Mouse (Mus musculus): Measurements from ENCODE around the gene Gm20479.

Gm20479 gene

DNA sequence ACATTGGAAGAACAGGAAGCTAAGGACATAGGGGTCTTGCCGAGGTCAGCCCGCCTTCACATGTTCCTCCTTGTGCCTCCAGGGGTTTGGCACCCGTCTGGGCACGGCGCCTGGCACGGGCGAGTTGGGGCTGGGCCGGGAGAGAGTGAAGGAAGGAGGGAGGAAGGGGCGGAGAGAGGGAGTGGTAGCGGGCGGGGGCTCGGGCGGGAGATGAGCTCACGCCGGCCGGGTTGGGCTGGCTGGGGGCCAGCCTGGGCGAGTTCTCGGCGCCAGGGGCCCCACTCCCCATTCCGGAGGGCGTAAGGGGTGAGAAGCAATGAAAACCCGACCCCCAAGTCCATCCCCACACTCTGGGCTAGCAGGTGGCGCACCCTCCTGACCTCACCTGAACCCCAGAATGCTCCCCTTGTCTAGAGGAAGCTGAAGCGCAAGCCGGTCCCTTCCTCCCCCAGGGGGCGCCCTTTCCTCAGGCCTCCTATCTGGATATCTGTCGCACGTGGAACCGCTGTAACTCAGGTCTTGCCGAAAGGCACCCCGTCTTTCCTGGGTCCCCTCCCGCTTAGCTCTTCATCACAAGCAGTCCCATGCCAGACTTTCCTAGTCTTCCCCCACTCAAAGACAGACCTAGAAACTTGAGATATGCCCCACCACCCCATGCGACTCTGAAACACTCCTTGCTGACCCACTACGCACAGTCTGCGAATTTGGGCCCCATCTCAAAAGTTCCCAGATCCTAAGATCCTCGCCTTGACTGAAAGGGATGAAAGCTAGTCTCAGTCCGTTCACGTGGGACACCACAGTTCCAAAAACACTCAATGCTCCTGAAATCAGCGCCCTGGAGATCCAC is 24.6 kb downstream of the Gm20479 start:
- DNase-seq = peak; percentile 91

DNA sequence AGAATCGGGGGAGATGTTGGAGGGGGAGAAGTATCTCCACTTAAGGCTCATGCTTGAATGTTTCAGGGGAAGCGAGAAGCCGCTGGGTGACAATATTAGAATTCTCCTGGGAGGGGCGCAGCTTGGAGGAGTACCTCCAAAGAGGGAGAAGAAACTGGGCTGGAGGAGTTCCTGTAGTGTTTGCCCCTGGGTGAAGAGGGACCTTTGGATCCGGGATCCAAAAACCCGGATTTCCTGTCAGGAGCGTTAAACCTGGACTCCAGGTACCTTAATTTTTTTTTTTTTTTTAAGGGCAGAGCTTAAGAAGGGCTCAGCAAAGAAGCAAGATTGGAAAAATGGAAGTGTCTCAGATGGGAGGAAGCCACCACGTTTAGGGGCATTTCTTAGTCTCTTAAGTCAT is 25.4 kb downstream of the Gm20479 start:
- DNase-seq = no peak

DNA sequence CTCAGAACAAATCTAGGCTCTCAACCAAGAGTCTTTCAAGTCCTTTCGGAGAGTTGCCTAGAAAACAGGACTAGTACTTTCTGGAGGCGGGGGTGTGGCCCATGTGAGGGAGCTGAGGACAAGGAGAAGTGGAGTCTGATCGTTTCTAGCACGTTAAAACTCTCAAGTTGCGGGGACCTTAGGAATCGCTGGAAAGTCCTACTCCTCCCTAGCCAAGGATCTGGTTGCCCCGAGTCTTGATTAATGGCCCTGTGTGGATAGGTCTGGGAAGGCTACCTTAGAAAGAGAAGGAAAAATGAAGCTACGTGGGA is 25.7 kb downstream of the Gm20479 start:
- peak; percentile 58 for DNase-seq

DNA sequence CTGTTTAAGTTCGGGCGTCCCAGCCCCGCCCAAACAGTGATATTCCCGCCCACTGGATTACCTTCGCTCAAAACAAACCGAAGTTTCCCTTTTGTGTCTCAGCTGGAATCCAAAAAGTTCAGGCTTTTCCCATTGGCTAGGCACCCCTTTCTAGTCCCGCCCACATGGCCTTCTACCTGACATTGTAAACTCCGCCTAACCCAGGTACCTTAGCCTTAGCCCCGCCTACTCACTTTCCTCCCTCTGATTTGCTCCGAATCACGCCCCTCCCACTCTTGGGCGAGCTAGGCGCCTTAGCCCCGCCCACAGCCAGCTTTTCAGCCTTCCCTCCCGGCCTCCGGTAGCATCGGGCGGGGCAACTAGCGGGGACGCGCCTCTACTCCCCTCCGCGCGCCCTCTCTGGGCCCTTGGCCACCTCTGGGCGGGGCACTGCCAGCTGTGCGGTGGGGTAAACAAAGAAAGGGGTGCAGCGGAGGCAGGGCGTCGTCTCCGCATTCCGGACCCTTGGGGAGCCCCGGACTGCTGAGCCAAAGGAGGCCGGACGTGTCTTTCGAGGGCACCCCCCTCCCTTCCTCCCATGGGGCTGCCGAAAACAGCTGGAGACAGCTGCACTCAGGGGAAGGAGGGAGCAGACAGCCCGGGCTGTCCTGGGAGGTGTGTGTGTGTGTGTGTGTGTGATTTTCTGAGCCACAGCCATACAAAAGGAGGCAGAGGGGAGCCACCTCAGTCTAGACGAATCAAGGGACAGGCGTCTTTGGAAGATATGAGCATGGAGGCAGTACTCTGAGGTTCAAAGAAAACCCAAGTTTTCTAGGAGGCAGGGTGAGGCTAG is 26.3 kb downstream of the Gm20479 start:
- DNase-seq = peak; percentile 95

DNA sequence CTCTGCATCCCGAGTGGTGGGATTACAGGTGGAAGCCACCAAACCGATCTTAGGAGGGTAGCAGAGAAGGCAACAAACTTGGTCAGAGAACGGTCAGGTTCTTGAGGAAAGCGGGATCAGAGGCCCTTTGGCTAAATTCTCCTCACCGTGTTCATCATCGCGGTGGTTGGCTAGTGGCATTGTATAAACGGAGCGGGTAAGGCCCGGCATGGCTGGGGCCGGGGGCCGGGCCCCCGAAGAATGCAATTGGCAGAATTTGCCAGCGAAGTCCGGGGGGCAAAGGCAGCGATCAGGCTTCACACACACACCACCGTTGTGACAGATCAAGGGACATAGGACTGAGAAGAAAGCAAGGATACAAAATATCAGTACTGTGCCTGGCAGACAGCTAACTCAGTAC is 27.2 kb downstream of the Gm20479 start:
- no peak for DNase-seq

DNA sequence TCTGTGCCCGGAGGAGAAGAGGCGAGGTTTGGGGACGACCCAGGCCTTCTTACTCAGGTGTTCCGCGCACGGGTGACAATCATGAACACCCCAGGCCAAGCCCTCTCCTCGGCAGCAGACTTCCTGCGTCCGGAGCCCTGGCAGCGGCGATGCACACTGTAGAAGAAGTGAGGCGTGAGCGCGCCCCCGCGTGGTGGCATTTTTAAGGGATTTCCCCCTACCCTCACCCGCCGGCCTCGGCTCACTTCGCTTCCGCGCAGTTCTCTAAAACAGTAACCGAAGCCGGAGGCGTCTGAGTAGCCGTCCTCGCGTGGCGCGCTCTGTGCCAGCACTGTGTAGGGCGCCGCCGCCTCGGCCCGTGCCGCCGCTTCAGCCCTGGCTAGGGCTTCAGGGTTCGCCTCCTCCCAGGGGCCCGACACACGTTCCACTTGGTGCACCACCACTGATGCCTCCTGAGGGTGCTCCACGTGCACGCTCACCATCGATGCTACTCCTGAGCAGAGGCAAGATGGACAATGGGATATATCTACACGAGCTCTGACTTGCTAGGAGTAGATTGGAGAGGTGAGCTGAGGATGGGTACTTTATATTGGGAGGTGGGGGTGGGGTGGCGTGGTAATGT is 27.8 kb downstream of the Gm20479 start:
- peak; percentile 91 for DNase-seq

DNA sequence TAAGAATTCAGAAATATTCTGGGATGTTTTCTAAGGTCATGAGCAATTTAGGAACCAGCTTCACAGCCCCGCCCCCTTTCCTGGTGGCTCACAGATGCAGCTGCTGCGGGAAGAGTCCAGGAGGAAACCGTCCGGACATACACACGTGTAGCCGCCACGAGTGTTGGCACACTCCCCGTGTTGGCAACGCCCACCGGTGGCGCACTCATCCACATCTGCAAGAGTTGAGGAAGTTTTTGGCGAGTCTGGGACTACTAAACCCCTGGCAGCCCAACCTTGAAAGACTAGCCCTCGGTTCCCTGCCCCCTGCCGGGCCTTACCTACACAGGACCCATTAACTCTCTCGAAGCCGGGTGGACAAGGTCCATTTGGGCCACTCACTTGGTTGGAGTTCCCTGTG is 28.6 kb downstream of the Gm20479 start:
- DNase-seq = peak; percentile 28

DNA sequence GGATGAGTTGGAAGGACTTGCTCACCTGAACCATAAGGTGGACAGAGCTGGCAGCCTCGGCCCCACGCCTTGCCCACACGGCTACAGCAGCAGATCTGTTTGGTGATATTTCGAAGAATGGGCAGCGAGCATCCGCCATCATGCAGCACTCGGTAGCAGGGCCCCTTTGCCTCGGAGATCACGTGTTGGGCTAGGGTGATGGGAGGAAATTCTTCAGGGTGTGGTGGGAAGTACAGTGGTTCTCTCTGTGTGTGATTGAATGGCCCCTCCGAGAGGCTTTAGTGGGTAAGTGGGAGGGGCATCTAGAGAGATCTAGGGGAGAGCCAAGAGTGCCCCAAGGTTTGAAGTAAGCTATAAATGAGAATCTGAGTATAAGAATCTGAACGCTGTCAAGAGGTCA is 29.1 kb downstream of the Gm20479 start:
- no peak for DNase-seq

DNA sequence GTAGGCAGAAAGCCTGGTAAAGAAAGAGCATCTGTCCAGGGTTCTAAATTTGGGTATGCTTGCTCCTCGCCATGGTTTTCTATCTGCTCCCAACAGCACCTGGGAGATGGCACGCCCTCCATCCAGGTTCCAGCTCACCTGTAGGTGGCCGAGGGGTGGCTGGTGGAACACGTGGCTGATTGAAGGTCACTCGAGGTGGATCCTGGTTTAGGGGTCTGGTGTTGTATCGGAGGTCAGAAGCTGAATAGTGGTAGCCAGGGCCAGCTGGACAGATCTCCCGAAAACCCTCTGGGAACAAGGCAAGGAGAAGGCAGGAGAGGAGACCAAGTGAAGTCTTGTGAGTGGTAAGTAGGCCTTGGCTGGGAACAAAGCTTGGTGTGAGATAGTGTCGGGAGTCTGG is 29.7 kb downstream of the Gm20479 start:
- DNase-seq = no peak

DNA sequence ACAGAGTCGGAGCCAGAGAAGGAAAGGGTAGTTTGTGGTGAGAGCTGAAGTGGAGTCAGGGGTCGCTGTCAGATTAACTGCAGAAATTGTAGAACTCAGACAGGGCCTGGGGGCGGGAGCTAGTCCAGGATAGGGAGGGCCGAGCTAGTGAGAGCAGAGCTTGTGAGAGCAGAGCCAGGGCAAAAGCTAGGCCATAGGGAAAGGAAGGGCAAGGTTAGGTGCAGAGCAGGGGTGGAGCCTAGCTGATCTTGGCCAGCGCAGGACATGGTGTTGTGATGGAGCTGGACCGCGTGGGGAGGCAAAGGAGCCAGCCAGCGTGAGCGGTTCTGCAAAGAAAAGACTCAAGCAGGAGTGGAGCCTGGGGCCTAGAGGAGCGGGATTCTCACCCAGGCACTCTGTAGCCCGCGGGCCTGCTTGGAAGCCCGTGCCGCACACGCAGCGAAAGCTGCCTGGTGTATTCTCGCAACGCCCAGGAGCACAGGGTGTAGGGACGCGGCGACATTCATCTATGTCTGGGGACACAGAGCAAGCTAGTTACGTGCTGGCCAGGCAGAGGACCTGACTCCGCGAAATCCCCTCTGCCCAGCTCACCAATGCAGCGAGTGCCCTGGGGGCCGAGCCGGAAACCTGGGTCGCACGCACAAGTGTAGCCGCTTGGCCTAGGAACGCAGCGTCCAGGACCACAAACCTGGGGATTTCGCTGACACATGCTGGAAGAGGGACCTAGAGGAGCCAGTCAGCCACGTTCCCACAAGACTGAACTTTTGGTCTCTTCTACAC is 30.9 kb downstream of the Gm20479 start:
- DNase-seq = peak; percentile 40

DNA sequence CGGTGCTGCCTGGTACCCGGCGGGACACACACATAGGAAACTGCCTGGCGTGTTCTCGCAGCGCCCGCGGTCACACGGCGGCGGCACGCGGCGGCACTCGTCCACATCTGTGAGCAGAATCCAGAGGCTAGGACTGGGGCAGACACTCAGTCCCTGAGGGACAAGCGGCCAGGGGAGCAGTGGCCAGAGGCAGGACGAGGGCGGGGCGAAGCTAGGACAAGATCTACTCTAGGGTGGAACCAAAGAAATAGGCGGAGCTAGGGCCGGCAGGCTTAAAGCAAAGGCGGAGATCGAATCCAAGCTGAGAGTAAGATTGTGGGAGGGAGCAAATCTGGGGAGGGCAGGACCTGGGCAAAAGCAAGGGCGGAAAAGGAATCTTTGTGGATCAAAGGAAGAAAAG is 31.5 kb downstream of the Gm20479 start:
- peak; percentile 82 for DNase-seq

DNA sequence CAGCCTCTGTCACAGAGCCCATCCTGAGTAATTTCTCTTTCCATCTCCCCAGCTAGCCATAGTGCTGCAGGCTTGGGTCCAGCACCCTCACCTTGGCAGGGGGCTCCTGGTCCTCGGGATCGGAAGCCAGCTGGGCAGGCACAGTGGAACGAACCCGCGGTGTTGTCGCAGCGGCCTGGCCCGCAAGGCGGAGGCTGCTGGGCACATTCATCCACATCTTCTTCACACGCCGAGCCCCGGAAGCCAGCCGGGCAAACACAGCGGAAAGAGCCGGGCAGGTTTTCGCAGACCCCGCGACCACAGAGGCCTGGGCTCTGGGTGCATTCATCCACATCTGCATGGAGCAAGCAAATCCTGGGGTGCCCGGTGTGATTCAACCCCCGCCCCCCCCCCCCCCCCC is 32.3 kb downstream of the Gm20479 start:
- DNase-seq = no peak

DNA sequence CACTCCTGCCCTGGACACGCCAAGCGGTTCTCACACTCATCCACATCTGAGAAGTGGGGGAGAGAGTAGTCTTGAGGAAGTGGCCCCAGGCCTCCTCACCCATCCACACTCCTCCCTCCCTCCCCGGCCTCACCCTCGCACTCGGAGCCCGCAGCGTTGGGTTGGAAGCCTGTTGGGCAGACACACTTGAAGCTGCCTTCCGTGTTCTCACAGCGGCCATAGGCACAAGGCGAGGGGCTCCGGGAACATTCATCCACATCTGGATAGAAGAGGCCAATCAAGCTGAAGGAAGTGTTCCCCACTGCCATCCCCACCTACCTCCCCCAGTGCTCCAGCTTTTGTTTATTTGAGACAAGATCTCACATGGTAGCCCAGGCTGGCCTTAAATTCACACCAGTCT is 33.1 kb downstream of the Gm20479 start:
- DNase-seq = no peak

DNA sequence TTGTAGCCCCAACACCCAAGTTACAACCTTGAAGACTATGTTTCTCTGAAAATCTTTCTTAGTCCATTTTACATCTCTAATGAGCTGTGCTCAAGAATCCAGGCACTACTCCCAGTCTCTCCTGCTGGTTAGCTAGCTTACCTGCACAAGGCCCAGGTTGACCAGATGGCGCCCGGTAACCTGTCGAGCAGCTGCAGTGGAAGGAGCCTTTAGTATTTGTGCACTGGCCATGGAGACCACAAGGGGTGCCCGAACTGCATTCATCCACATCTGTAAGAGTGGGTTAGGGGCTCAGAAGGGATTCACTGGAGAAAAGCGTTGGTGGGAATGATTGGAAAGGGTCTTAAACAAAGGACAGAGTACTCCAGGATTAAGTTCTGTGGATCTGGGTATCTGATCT is 34.2 kb downstream of the Gm20479 start:
- DNase-seq = no peak

DNA sequence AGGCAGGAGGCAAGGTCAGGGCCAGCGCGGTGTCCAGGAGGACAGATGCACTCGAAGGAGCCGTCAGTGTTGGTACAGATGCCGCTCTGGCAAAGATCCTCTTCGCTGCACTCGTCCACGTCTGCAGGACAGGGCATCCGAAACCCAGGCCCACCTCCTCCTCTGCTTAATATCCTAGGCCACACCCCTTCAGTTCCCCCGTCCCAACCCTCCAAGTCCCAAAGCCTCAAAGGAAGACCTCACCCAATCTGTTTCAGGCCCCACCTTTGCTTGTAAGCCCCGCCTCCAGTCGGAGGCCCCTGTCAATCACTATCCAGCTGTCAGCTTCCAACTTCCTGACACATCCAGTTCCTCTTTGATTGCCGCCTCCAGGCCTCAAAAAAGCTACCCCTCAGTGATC is 34.9 kb downstream of the Gm20479 start:
- peak; percentile 11 for DNase-seq

DNA sequence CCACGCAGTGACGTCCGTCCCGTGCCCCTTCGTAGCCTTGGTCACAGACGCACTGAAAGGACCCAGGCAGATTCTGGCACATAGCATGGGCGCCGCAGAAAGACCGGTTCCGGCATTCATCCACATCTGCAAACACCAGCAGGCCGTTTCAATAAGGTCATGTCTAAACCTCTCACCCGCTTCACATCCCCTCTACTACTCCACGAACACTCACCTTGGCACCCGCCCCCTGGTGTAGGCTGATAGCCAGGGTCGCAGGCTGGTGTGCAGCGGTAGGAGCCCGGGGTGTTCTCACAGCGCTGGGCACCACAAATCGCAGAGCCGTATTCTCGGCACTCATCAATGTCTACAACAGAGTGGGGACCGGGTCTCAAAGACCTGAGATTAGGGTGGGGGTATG is 37.8 kb downstream of the Gm20479 start:
- DNase-seq = no peak

DNA sequence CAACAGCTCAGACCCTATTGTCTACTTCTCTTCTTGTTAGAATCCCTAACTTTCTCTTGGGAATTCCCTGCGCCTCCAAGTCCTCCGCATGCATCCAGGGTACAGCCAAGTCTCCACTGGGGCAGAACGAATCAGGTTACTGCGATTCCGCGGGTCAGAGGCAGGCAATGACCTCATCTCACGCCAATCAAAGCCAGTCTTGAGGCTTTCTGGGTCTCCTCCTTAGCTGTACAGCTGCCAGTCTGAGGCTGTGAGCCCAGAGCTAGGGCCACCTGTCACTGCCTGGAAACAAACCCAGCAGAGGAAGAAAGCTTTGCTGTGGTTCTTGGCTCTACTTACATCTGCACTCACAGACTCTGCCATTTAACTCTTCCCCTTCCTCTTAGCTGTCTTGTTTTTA is 41.3 kb downstream of the Gm20479 start:
- DNase-seq = peak; percentile 36

DNA sequence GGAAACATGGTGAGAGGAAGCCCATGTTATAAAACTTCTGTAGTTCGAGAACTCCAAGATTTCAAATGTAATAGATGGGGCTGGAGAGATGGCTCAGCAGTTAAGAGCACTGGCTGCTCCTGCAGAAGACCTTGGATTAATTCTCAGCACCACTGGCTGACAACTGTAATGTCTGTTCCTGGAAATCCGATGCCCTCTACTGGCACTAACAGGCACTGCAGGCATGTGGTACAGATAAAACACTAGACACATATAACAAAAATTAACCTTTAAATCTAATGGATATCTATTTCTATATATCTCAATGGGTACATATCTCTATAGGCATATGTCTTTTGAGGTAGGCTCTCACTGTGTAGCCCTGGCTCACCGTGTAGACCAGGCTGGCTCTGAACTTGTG is 42.8 kb downstream of the Gm20479 start:
- no peak for DNase-seq

DNA sequence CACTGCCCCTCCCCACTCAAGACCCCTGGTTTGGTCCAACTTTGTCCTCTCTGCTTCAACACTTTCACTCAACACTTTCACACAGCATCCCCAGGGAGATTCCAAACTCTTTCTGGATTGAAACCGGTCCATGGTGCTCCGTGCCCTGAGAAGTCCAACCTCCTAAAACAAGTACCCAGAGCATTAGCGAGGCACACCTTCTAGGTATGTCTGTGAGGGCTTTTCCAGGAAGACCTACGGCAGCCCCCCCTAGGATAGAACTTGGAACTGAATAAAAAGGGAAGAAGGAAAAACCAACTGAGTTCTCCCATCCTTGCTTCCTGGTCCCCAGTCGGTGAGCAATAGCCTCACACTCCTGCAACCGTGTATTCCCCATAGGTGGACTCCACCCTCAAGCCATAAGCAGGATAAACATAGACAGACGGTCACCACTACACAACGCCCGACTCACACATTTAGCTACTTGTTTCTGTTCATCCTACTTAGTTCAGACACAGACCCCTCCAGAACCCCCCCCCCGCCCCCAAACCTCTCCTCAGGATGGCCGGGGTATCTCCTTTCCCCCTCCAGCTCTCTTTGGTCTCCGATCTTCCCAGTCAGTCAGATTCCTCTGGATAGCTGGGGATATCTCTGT is 45.5 kb downstream of the Gm20479 start:
- no peak for DNase-seq

DNA sequence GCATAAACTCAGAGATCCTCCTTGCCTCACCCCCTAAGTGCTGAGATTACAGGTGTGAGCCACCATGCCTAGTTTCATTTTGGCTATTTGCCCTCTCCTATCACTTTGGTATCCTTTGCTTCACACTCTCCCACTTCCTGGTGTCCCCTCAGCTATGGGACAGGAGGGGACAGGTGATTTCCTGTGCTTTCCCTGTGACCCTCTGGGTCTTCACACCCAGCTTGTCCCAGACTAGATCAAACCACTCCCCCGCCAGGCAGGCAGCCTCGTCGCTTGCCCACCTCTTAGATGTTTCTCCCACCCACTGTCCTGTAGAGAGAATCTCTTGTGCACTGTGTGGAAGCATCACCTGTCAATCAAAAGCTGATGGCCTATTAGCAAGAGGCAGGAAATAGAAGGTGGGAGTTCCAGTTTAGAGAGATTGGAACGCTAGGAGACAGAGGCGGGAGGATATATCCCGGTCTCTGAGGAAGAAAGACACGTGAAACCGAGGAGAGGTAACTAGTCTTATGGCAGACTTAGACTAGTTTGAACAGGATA is 46.2 kb downstream of the Gm20479 start:
- DNase-seq = no peak

DNA sequence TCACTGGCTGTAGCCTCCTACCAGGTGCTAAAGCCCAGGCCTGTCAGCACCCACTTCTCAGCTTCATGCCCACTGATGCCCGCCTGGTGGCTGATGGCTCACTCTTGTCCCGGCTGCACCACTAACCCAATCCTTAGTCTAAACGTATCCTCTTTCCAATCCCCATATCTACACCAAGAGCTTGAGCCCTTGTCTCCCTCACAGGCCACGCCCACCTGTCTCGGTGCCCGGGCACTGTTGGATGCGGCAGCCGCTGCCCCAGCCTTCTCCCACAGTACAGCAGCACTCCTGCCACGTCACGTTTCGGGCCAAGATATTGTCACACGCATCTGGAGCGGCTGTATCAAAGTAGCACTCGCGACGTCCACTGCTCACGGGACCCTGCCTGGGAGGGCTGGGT is 46.9 kb downstream of the Gm20479 start:
- peak; percentile 47 for DNase-seq

DNA sequence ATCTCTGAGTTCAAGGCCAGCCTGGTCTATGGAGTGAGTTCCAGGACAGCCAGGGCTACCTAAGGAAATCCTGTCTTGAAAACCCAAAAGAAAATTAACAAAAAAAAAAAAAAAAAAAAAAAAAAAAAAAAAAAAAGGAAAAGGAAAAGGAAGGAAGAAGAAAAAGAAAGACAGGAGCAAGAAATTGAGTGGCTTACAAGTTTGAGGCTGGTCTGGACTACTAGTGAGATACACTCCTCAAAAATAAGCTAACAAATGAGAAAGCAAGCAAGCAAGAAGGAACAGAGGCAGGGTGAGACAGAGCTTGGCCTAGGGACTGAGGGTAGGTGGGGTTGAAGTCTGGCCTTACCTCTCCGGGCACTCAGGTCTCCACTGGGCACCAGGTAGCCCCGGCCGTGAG is 47.4 kb downstream of the Gm20479 start:
- no peak for DNase-seq
